Mouse (Mus musculus): ENCODE data around the gene Ptgfrn.

DNA sequence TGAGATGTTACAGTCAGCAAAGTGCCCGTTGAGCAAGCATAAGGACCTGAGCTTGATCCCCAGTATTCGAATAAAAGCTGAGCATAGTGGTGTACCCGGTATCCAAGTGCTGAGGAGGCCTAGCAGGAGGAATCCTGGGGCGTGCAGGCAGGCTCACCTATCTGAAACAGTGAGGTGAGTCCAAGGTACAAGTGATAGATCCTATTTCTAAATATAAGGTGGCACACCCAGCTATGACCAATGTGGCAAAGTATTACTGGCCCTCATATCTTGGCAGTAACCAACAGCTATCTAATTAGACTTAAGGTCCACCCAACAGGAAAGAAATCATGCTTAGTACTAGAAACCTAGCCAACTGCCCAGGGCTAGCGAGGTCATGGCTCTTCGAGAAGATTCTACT lies 87.1 kb downstream of the Ptgfrn start:
- TF ChIP-seq CTCF (conservative IDR thresholded peaks at IDR 0.05; ENCODE audit: low read length) = no peak
- no peak for TF ChIP-seq NANOG (IDR thresholded peaks at IDR 0.05; ENCODE audit: borderline replicate concordance, low read length)

Data from E14TG2a.4 (cell line).